Mouse (Mus musculus) lung, embryonic 14.5 days (tissue): Measurements from ENCODE around the gene Gmeb2. TPM values are rescaled to one million over a fixed set of nuclear protein-coding genes. Genes with fewer than 3 reads are reported as not detected.
A peak's percentile ranks its signal among the peaks of the same experiment; 100 is the strongest.

Experiments used
- ATAC-seq: fragments of 200-750 bp; cut with Nextera tagmentation; 2 replicates; pipeline ENCODE4 v1.8.0; 2017; ENCODE audit warnings: mild to moderate bottlenecking, moderate TSS enrichment, moderate library complexity; ENCODE audit not compliant: insufficient read depth
- DNase-seq: peaks from one replicate; pipeline ENCODE4 v3.0.0-alpha.2; 2015
- H3K27ac ChIP-seq: fragments of 300-500 bp; sonication (generic); 2 replicates; pipeline ENCODE4 v1.5.1; 2014; ENCODE audit warnings: low read depth, mild to moderate bottlenecking, moderate library complexity
- H3K27me3 ChIP-seq: fragments of 300-500 bp; sonication (generic); 2 replicates; pipeline ENCODE4 v1.6.1; 2014; ENCODE audit warnings: low read length, control low read depth; ENCODE audit not compliant: insufficient read depth
- H3K36me3 ChIP-seq: fragments of 300-500 bp; sonication (generic); 2 replicates; pipeline ENCODE4 v1.6.1; 2014; ENCODE audit warnings: control low read depth; ENCODE audit not compliant: insufficient read depth
- H3K4me1 ChIP-seq: fragments of 300-500 bp; sonication (generic); 2 replicates; pipeline ENCODE4 v1.6.1; 2014; ENCODE audit warnings: antibody characterized with exemption, control low read depth; ENCODE audit not compliant: insufficient read depth
- H3K4me2 ChIP-seq: fragments of 300-500 bp; sonication (generic); 2 replicates; pipeline ENCODE4 v1.6.1; 2014; ENCODE audit warnings: mild to moderate bottlenecking
- H3K4me3 ChIP-seq: fragments of 300-500 bp; sonication (generic); 2 replicates; pipeline ENCODE4 v1.5.1; 2014; ENCODE audit warnings: low read depth, low read length
- H3K9ac ChIP-seq: fragments of 300-500 bp; sonication (generic); 2 replicates; pipeline ENCODE4 v1.6.1; 2014
- H3K9me3 ChIP-seq: fragments of 300-500 bp; sonication (generic); 2 replicates; pipeline ENCODE4 v1.6.1; 2016; ENCODE audit warnings: low read depth, low read length, control low read depth
- CTCF ChIP-seq: IDR thresholded peaks from 2 replicates; pipeline ENCODE4 v1.5.1; 2016; ENCODE audit warnings: antibody characterized with exemption, low read depth
- WGBS: fragments of 180-500 bp; shearing (Covaris S2); extraction: QIAGEN DNeasy Blood & Tissue Kit; methylation state at CpG from one replicate; pipeline ENCODE4 v1.1.7; 2014; 5-methylcytosine and 5-hydroxymethylcytosine counted together
- polyA plus RNA-seq: library from polyadenylated mRNA; unstranded; fragments of >200 nt; fragmentation: Nextera tagmentation; extraction: Ambion mirVana; gene quantifications from 2 replicates; pipeline ENCODE4 v1.2.1, GENCODE M21; 2014

The Gmeb2 gene
- polyA plus RNA-seq, 1 experiment from 2014 or later = 21.2 TPM

DNA sequence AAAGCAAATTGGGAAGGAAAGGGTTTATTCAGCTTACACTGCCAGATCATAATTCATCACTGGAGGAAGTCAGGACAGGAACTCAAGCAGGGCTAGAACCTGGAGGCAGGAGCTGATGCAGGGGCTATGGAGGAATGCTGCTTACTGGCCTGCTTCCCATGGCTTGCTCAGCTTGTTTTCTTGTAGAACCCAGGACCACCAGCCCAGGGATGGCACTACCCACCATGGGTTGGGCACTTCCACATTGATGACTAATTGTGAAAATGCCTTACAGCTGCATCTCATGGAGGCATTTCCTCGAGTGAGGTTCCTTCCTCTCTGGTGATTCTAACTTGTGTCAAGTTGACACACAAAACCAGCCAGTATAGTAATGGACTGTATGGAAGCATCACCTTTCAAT lies 3.1 kb upstream of the Gmeb2 start:
- 67% methylated on average over 1 of the region's 1 CpGs for WGBS
- no peak for TF ChIP-seq CTCF
- peaks cover 2% of the 10 kb centered on the region for H3K36me3 ChIP-seq
- no peaks in the 10 kb centered on the region for H3K27me3 ChIP-seq
- peaks cover 4% of the 10 kb centered on the region; the same call in 1 of the 2 replicates for H3K4me1 ChIP-seq
- H3K4me3 ChIP-seq = no peak overlapping the region
- H3K9me3 ChIP-seq = no peaks in the 10 kb centered on the region
- H3K4me2 ChIP-seq = no peak overlapping the region
- H3K27ac ChIP-seq = no peak overlapping the region
- no peak for DNase-seq
- no peak for ATAC-seq
- no peak overlapping the region for H3K9ac ChIP-seq

DNA sequence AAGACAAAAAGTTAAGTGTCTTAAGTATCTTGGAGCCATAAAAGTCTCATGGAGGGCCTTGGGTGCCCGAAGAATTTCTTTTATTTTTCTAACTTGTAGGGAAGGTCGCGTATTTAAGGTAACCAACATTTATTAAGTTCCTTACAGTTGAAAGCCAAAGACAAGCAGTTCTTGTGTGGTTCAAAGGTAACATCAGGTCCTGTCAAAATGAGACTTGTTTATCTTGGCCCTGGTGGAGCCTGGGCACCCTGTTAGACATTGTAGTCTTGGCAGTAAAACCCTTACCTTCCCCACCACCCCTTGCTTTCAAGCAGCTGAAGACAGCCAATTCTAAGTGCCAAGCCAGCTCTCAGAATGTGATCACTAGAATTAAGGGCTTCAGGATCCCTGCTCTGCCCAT lies 856 bp upstream of the Gmeb2 start:
- Histone ChIP-seq H3K4me1 (peaks cover 4% of the 10 kb centered on the region; the same call in 1 of the 2 replicates), H3K9ac (peak overlapping the region; percentile 90), H3K36me3 (peaks cover 11% of the 10 kb centered on the region), H3K4me2 (peak overlapping the region; percentile 71), H3K27me3 (no peaks in the 10 kb centered on the region), H3K9me3 (no peaks in the 10 kb centered on the region), H3K4me3 (peak overlapping the region; percentile 70), H3K27ac (0 out of 2 replicates have a peak overlapping the region, but pooled peaks have one; percentile 10)
- DNase-seq (no peak), ATAC-seq (no peak)
- no peak for TF ChIP-seq CTCF
- WGBS = 70% methylated on average over 3 of the region's 3 CpGs

DNA sequence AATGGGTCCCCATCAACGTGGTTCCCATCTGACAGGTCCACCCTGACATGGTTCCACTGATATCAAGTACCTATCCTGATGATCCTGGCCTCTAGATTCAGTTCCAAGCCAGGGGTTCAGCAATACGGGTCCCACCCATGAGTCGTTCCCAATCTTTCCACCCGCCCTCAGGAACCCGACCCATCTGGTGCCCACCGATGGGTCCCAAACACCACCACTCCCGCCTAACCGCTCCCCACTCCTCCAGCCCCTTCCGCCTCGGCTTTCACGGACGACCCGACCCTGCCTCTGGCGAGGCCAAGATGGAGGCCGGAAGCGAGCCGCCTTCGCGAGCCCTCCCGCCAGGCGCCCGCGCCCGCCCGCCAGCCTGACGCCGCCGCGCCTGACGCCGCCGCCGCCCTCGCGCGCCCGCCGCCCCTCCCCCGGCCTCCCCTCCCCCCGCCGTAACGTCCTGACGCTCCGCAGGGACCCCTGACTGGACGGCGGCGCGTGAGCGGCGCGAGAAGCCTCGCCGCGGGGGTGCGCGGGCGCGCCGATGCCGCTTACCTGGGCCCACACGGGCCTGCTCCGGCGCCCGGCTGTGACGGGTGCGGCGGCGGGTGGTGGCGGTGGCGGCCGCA lies 387 bp downstream of the Gmeb2 start:
- Histone ChIP-seq H3K36me3 (peaks cover 17% of the 10 kb centered on the region), H3K9ac (peak overlapping the region; percentile 90), H3K27ac (peak overlapping the region; percentile 94), H3K9me3 (no peaks in the 10 kb centered on the region), H3K4me2 (peak overlapping the region; percentile 77), H3K4me1 (peaks cover 4% of the 10 kb centered on the region; the same call in 1 of the 2 replicates), H3K27me3 (no peaks in the 10 kb centered on the region), H3K4me3 (peak overlapping the region; percentile 70)
- under 1% methylated on average over 40 of the region's 71 CpGs for WGBS
- no peak for TF ChIP-seq CTCF
- peak; percentile 87 for ATAC-seq
- peak; percentile 89 for DNase-seq

DNA sequence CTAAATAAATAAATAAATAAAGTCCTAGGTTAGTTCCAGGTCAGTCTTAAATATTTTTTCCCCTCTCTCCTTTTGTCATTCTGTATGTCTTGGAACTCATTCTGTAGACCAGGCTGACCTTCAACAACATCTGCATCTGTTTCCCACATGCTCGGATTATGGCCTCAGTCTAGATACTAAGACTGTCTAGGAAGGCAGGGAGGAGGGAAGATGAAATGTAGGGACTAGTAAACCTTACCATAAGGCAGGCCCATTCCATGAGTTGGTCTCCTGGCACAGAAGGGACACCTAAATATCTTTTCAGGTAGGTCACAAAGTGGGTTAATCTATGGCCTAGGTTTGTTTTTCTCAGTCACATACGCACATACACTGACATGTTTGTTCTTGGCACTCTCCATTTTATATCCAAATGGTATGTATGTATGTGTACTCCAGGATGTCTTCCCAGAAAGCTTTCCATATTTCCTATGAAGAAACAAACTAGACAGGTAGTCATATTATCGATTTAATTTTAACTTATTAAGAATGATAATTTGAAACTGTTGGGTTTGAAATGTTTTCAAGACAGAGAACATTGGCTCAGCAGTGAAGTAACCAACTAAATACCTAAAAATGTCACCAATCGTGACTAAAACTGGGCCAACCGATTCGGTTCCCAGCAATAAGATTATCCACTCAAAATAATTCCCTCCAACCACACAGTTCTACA lies 1.1 kb downstream of the Gmeb2 start:
- H3K9ac ChIP-seq = peak overlapping the region; percentile 90
- peak overlapping the region; percentile 77 for H3K4me2 ChIP-seq
- no peaks in the 10 kb centered on the region for H3K9me3 ChIP-seq
- no peaks in the 10 kb centered on the region for H3K27me3 ChIP-seq
- H3K4me1 ChIP-seq = peaks cover 4% of the 10 kb centered on the region; the same call in 1 of the 2 replicates
- peak overlapping the region; percentile 70 for H3K4me3 ChIP-seq
- no peak for ATAC-seq
- TF ChIP-seq CTCF = no peak
- no peak for DNase-seq
- 47% methylated on average over 6 of the region's 6 CpGs for WGBS
- H3K27ac ChIP-seq = peak overlapping the region; percentile 94
- peaks cover 22% of the 10 kb centered on the region for H3K36me3 ChIP-seq

DNA sequence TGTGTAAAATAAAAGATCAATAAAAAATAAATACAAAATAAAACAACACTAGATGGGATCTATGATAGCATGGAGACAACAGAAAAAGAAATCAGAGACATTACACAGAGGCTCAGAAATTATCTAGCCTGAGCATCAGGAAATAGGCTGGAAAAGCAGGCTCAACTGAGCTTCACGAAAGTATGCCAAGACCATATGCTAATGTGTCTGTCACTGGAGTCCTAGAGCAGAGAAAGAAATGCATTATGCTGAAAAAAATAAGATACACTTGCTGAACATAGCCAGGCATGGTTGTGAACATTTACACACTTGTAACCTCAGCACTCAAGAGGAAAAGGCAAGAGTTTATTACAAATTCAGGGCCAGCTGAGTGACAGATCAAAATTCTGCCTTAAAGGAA lies 7.9 kb downstream of the Gmeb2 start:
- no peak overlapping the region for H3K4me3 ChIP-seq
- ATAC-seq (no peak), DNase-seq (no peak)
- H3K9ac ChIP-seq = no peak overlapping the region
- H3K27ac ChIP-seq = no peak overlapping the region
- no peak for TF ChIP-seq CTCF
- no peaks in the 10 kb centered on the region for H3K4me1 ChIP-seq
- H3K36me3 ChIP-seq = peaks cover 59% of the 10 kb centered on the region
- no peaks in the 10 kb centered on the region for H3K9me3 ChIP-seq
- H3K4me2 ChIP-seq = no peak overlapping the region
- 76% methylated on average over 1 of the region's 1 CpGs for WGBS
- no peaks in the 10 kb centered on the region for H3K27me3 ChIP-seq

DNA sequence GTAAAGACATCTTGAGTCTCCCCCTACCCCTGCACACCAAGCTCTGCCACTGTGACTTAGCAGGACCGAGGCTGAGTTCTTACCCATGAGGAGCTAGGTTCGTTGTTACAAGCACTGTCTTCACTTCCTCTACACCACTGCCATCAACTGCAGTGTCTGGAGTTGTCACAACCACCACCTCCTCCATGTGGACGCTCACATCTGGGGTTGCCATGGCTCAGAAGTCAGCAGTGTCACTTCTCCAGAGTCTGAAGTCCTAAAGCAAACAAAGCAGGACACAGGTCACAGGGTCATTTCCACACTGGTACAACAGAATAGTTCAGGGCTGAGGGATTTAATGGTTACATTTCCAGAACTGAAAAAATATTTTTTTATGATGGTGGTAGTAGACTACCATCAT lies 10.0 kb downstream of the Gmeb2 start:
- no peak overlapping the region for H3K4me3 ChIP-seq
- H3K4me2 ChIP-seq = no peak overlapping the region
- no peaks in the 10 kb centered on the region for H3K9me3 ChIP-seq
- peaks cover 66% of the 10 kb centered on the region for H3K36me3 ChIP-seq
- no peak for TF ChIP-seq CTCF
- no peak overlapping the region for H3K27ac ChIP-seq
- DNase-seq = no peak
- ATAC-seq = no peak
- no peak overlapping the region for H3K9ac ChIP-seq
- WGBS = 64% methylated on average over 3 of the region's 3 CpGs
- no peaks in the 10 kb centered on the region for H3K27me3 ChIP-seq
- H3K4me1 ChIP-seq = no peaks in the 10 kb centered on the region

DNA sequence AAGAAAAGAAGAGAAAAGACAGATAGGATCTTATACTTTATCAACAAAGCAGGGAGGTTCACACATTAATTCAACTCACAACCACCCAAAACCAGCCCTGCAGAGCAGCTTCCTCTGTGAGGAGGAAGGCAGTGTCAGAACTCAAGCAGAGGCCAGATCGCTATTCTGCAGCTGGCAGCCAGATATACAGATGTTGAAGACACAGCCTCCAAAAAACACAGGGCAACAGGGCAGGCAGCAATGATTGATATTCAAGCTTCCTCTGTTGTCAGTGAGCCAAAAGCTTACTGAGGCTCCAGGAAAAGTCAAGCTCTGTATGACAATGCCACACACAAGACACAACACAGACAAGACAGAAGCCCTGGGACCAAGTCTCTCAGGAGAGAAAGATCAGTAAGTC lies 11.1 kb downstream of the Gmeb2 start:
- no peak for TF ChIP-seq CTCF
- H3K9ac ChIP-seq = no peak overlapping the region
- DNase-seq = peak; percentile 66

More for the DNA sequence above, 11.1 kb downstream of the Gmeb2 start:
- Histone ChIP-seq H3K27me3 (no peaks in the 10 kb centered on the region), H3K4me1 (no peaks in the 10 kb centered on the region), H3K27ac (no peak overlapping the region), H3K9me3 (no peaks in the 10 kb centered on the region), H3K4me2 (no peak overlapping the region), H3K36me3 (peaks cover 68% of the 10 kb centered on the region), H3K4me3 (no peak overlapping the region)
- ATAC-seq = 0 out of 2 replicates have a peak, but pooled peaks have one; percentile 44
- 35% methylated on average over 1 of the region's 1 CpGs for WGBS
